Mouse (Mus musculus): ENCODE data around the gene Kcna3. TPM values are rescaled to one million over a fixed set of nuclear protein-coding genes. Genes with fewer than 3 reads are reported as not detected.

The Kcna3 gene
- polyA plus RNA-seq, 1 experiment from 2014 or later: 17.3 TPM

DNA sequence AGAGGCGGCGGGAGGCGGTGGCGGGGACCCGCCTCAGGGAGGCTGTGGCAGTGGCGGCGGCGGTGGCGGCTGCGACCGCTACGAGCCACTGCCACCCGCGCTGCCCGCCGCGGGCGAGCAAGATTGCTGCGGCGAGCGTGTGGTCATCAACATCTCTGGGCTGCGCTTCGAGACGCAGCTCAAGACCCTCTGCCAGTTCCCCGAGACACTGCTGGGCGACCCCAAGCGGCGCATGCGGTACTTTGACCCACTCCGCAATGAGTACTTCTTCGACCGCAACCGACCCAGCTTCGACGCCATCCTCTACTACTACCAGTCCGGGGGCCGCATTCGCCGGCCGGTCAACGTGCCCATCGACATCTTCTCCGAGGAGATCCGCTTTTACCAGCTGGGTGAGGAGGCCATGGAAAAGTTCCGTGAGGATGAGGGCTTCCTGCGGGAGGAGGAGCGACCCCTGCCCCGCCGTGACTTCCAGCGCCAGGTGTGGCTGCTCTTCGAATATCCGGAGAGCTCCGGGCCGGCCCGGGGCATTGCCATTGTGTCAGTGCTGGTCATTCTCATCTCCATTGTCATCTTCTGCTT is 580 bp downstream of the Kcna3 start:
- H3K27ac ChIP-seq: peak overlapping the region; percentile 89
- H3K4me1 ChIP-seq: peaks cover 48% of the 10 kb centered on the region
- ATAC-seq (ENCODE audit: low FRiP score): peak; percentile 66
- no peaks in the 10 kb centered on the region for H3K36me3 ChIP-seq (replicated peaks)
- no peaks in the 10 kb centered on the region for H3K27me3 ChIP-seq
- under 1% methylated on average over 51 of the region's 55 CpGs for WGBS
- H3K4me3 ChIP-seq (replicated peaks): peak overlapping the region; percentile 84
- no peaks in the 10 kb centered on the region for H3K9me3 ChIP-seq
- H3K4me2 ChIP-seq: peak overlapping the region; percentile 79
- peak overlapping the region; percentile 88 for H3K9ac ChIP-seq

DNA sequence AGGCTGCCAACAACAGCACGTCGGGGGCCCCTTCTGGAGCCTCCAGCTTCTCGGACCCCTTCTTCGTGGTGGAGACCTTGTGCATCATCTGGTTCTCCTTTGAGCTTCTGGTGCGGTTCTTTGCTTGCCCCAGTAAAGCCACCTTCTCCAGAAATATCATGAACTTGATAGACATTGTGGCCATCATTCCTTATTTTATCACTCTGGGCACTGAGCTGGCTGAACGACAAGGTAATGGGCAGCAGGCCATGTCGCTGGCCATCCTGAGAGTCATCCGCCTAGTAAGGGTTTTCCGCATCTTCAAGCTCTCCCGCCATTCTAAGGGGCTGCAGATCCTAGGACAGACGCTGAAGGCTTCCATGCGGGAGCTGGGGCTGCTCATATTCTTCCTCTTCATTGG is 1.1 kb downstream of the Kcna3 start:
- ATAC-seq (ENCODE audit: low FRiP score): no peak
- WGBS: 52% methylated on average over 12 of the region's 12 CpGs
- no peaks in the 10 kb centered on the region for H3K27me3 ChIP-seq
- H3K36me3 ChIP-seq (replicated peaks): no peaks in the 10 kb centered on the region
- H3K27ac ChIP-seq: no peak overlapping the region
- H3K9ac ChIP-seq: peak overlapping the region; percentile 88
- peak overlapping the region; percentile 84 for H3K4me3 ChIP-seq (replicated peaks)
- no peaks in the 10 kb centered on the region for H3K9me3 ChIP-seq
- peak overlapping the region; percentile 79 for H3K4me2 ChIP-seq
- H3K4me1 ChIP-seq: peaks cover 51% of the 10 kb centered on the region

DNA sequence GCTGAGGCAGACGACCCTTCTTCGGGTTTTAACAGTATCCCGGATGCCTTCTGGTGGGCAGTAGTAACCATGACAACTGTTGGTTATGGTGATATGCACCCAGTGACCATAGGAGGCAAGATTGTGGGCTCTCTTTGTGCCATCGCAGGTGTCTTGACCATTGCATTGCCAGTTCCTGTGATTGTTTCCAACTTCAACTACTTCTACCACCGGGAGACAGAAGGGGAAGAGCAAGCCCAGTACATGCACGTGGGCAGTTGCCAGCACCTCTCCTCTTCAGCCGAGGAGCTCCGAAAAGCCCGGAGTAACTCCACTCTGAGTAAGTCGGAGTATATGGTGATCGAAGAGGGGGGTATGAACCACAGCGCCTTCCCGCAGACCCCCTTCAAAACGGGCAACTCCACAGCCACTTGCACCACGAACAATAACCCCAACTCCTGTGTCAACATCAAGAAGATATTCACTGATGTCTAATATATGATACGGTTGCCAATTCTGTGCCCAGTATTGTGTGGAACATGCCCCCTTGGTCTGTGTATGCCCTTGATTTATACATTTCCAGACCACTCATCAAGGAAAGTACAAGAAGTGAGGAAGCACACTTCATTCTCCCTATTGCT is 1.7 kb downstream of the Kcna3 start:
- H3K9ac ChIP-seq: peak overlapping the region; percentile 88; the same call in 1 of the 2 replicates

DNA sequence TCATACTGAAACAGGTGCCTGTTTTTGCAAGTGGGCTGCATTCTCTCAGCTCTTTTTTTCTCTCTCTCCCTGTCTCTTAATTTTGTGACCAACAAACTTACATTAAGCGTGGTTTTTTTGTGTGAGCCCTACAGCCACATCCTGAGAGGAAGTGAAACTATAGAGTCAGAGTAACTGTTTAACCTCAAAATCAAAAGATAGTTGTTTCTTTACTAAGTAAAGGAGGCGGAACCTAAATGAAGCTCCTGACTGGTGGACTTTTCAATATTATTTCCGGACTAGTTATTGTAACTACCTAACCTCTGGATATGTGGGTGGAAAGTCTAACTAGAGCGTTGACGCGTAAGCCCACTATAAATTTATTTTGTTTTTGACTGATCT is 2.2 kb downstream of the Kcna3 start:
- 88% methylated on average over 6 of the region's 6 CpGs for WGBS
- H3K27ac ChIP-seq: no peak overlapping the region
- H3K4me1 ChIP-seq: peaks cover 51% of the 10 kb centered on the region
- no peak for ATAC-seq (ENCODE audit: low FRiP score)
- no peak overlapping the region for H3K9ac ChIP-seq
- H3K9me3 ChIP-seq: no peaks in the 10 kb centered on the region
- peak overlapping the region; percentile 79 for H3K4me2 ChIP-seq
- H3K36me3 ChIP-seq (replicated peaks): no peaks in the 10 kb centered on the region
- no peaks in the 10 kb centered on the region for H3K27me3 ChIP-seq
- peak overlapping the region; percentile 84 for H3K4me3 ChIP-seq (replicated peaks)

More for the DNA sequence above, 1.7 kb downstream of the Kcna3 start:
- no peaks in the 10 kb centered on the region for H3K9me3 ChIP-seq
- peak overlapping the region; percentile 84 for H3K4me3 ChIP-seq (replicated peaks)
- H3K27ac ChIP-seq: no peak overlapping the region
- H3K4me1 ChIP-seq: peaks cover 51% of the 10 kb centered on the region
- no peaks in the 10 kb centered on the region for H3K27me3 ChIP-seq
- H3K36me3 ChIP-seq (replicated peaks): no peaks in the 10 kb centered on the region
- 84% methylated on average over 16 of the region's 16 CpGs for WGBS
- H3K4me2 ChIP-seq: peak overlapping the region; percentile 79
- ATAC-seq (ENCODE audit: low FRiP score): no peak

DNA sequence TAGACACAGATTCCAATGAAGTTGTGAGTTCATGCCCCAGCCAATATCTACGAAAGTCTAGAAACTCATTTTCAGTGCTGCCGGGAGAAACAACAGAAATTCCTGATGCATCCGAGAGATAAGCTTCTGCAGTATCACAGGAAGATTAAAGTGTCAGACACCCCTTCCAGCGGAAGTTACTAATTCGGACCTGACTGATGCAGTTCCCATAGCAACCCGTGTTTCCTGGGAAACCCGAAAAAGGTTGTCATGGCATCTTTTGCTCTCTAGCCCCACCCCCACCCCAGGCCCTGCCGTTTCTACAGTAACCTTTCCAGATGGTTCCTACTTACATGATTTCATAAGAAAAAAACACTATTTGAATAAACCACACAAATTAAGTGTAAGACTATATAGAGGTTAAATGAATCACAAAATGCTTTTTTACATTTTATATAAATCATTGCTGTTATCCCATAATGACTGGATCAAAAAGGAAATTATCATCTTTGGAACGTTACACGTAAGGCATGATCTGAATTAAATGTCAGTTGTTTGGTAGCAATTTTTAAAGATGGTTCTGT is 2.8 kb downstream of the Kcna3 start:
- H3K36me3 ChIP-seq (replicated peaks): peaks cover under 1% of the 10 kb centered on the region; the same call in 1 of the 2 replicates
- no peaks in the 10 kb centered on the region for H3K9me3 ChIP-seq
- H3K4me1 ChIP-seq: peaks cover 49% of the 10 kb centered on the region
- H3K9ac ChIP-seq: no peak overlapping the region
- 35% methylated on average over 10 of the region's 10 CpGs for WGBS
- H3K4me2 ChIP-seq: peak overlapping the region; percentile 79
- peak overlapping the region; percentile 84 for H3K4me3 ChIP-seq (replicated peaks)
- no peaks in the 10 kb centered on the region for H3K27me3 ChIP-seq
- no peak overlapping the region for H3K27ac ChIP-seq
- 0 out of 2 replicates have a peak, but pooled peaks have one; percentile 21 for ATAC-seq (ENCODE audit: low FRiP score)

DNA sequence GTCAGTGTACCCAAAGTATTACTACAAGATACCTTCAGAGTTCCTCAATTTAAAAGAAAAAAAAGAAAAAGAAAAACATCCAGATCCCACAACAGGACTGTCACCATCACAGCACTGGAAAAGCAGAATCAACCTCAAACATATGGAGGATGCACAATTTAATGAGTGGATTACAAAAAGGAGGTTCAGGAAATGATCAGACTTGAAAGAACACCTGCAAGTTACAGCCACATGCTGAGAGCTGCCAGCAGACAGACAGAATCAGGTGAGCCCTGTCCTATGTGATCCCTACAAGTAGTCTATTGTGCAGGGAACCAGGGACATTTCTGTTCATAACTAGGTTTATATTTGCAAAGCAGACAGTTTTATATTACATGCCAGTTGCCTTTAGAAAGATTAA is 3.3 kb downstream of the Kcna3 start:
- Histone ChIP-seq H3K9ac (peak overlapping the region; percentile 27; the same call in 1 of the 2 replicates), H3K36me3 (replicated peaks) (peaks cover 7% of the 10 kb centered on the region; the same call in 1 of the 2 replicates), H3K9me3 (no peaks in the 10 kb centered on the region), H3K4me1 (peaks cover 44% of the 10 kb centered on the region), H3K4me2 (peak overlapping the region; percentile 79), H3K27me3 (no peaks in the 10 kb centered on the region), H3K4me3 (replicated peaks) (peak overlapping the region; percentile 35), H3K27ac (no peak overlapping the region)
- ATAC-seq (ENCODE audit: low FRiP score): no peak

DNA sequence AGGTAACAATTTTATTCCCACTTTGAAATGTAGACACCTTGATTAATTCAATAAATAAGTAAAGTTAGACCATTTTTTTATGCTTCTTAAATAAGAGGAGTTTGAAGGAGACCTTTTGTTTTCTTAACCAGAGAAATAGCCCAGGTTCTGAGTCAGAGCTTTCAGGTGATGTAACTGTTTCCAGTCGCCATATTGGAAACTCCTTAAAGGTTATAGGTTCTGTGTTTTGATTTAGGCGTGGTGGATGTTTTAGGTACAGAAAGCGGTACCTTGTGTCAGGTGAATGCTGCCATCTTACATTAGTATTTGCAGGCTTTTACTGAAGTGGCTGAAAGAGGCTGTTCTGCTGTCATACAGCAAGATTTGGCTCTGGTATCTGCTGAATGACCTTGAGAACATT is 4.4 kb downstream of the Kcna3 start:
- peaks cover 8% of the 10 kb centered on the region; the same call in 1 of the 2 replicates for H3K36me3 ChIP-seq (replicated peaks)
- H3K4me3 ChIP-seq (replicated peaks): peak overlapping the region; percentile 31
- H3K4me2 ChIP-seq: peak overlapping the region; percentile 79
- peaks cover 37% of the 10 kb centered on the region for H3K4me1 ChIP-seq
- 81% methylated on average over 3 of the region's 3 CpGs for WGBS
- no peak overlapping the region for H3K27ac ChIP-seq
- H3K9me3 ChIP-seq: no peaks in the 10 kb centered on the region
- no peak overlapping the region for H3K9ac ChIP-seq
- H3K27me3 ChIP-seq: no peaks in the 10 kb centered on the region
- no peak for ATAC-seq (ENCODE audit: low FRiP score)

DNA sequence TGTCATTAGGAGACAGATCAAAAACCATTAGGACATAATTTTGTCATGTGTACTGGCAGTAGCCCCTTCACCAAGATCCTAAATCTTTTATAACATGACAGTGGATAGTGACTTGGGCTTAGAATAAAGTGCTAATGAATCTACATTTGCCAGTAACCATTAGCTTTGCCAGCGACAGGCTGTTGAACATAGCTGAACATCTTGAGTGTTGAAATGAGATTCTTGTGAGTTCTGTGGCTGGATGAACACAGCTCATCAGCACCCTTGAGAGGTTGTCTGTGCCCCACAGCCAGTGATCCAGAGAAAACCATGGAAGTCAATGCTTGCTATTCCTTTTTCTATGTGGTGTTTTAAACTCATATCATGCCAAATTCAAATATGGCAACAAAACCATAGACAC is 5.7 kb downstream of the Kcna3 start:
- Histone ChIP-seq H3K4me1 (peaks cover 34% of the 10 kb centered on the region), H3K4me3 (replicated peaks) (peak overlapping the region; percentile 24), H3K36me3 (replicated peaks) (peaks cover 8% of the 10 kb centered on the region; the same call in 1 of the 2 replicates), H3K27ac (no peak overlapping the region), H3K9me3 (no peaks in the 10 kb centered on the region), H3K4me2 (peak overlapping the region; percentile 46), H3K9ac (no peak overlapping the region), H3K27me3 (no peaks in the 10 kb centered on the region)
- ATAC-seq (ENCODE audit: low FRiP score): no peak
- 76% methylated on average over 1 of the region's 1 CpGs for WGBS

DNA sequence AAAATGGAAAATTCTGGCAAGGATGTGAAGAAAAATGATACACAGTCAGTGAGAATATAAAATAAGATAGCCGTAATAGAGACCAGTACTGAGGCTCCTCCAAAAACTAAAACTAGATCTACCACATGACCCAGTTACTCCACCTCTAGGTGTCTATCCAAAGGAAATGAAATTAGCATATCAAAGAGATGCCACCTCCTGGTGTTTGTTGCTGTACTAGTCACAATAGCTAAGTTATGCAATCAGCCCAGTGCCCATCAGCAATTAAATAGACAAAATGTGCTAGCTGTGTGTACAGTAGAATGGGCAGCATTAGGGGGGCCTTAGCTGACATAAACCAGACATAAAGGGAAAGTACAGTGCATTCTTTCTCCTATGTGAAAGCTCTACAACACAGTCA is 25.5 kb downstream of the Kcna3 start:
- no peak for ATAC-seq (ENCODE audit: low FRiP score)
- H3K27ac ChIP-seq: no peak overlapping the region
- H3K4me3 ChIP-seq (replicated peaks): no peak overlapping the region
- H3K9ac ChIP-seq: no peak overlapping the region
- H3K27me3 ChIP-seq: no peaks in the 10 kb centered on the region
- no peaks in the 10 kb centered on the region for H3K9me3 ChIP-seq
- 89% methylated on average over 1 of the region's 1 CpGs for WGBS
- H3K36me3 ChIP-seq (replicated peaks): no peaks in the 10 kb centered on the region
- H3K4me2 ChIP-seq: no peak overlapping the region
- peaks cover 3% of the 10 kb centered on the region; the same call in 1 of the 2 replicates for H3K4me1 ChIP-seq

DNA sequence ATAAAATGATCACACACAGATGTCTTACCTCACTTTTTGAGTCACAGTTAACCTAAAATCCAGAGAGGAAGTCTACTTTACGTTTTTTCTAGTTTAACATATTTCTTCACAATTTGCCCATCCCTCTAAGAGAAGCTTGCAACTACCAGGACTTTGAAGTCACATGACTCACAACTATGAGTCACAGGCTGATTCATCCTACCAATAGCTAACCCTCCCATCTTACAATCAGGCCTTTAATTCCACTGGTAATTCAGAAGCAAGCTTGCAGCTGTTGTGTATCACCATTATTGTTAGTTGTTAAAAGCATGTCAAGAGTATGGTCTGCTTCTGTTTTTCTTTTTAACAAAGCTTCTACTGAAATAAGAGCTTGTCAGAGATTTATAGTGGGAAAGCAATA is 26.8 kb downstream of the Kcna3 start:
- no peak overlapping the region for H3K4me2 ChIP-seq
- H3K27me3 ChIP-seq: no peaks in the 10 kb centered on the region
- no peaks in the 10 kb centered on the region for H3K9me3 ChIP-seq
- H3K36me3 ChIP-seq (replicated peaks): no peaks in the 10 kb centered on the region
- H3K4me1 ChIP-seq: peaks cover 9% of the 10 kb centered on the region; the same call in 1 of the 2 replicates
- 68% methylated on average over 1 of the region's 1 CpGs for WGBS
- H3K9ac ChIP-seq: no peak overlapping the region
- no peak for ATAC-seq (ENCODE audit: low FRiP score)
- no peak overlapping the region for H3K27ac ChIP-seq
- H3K4me3 ChIP-seq (replicated peaks): no peak overlapping the region

DNA sequence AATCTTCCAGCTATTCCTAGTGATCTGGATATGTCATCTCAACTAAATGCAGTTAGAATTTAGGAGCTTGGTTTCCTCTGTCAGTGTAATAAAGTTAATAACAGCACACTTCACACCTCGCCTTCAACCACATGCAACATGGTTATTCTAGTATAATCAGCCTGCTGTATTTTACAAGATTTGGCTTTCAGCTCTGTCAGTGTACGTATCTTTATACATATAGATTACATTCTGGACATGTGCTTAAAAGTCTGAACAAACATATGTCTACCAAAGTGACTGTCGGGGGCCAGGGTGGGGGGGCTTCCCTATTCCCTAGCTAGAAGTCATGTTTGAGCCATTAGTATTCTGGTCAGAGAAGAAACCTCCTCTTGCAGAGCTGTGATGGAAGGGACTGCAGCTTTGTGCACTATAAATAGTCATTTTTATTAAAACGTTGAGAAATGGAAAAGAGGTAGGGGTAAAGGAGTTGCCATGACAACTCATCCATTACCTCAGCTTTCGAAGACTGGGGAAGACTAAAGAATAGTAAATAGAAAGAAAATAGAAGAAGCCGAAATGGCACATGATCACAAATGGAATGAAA is 29.6 kb downstream of the Kcna3 start:
- peaks cover 9% of the 10 kb centered on the region; the same call in 1 of the 2 replicates for H3K4me1 ChIP-seq
- H3K27ac ChIP-seq: peak overlapping the region; percentile 20; the same call in 1 of the 2 replicates
- H3K36me3 ChIP-seq (replicated peaks): no peaks in the 10 kb centered on the region
- no peak overlapping the region for H3K9ac ChIP-seq
- WGBS: 48% methylated on average over 6 of the region's 6 CpGs
- no peak overlapping the region for H3K4me2 ChIP-seq
- ATAC-seq (ENCODE audit: low FRiP score): peak; percentile 76
- no peaks in the 10 kb centered on the region for H3K9me3 ChIP-seq
- no peaks in the 10 kb centered on the region for H3K27me3 ChIP-seq
- no peak overlapping the region for H3K4me3 ChIP-seq (replicated peaks)

DNA sequence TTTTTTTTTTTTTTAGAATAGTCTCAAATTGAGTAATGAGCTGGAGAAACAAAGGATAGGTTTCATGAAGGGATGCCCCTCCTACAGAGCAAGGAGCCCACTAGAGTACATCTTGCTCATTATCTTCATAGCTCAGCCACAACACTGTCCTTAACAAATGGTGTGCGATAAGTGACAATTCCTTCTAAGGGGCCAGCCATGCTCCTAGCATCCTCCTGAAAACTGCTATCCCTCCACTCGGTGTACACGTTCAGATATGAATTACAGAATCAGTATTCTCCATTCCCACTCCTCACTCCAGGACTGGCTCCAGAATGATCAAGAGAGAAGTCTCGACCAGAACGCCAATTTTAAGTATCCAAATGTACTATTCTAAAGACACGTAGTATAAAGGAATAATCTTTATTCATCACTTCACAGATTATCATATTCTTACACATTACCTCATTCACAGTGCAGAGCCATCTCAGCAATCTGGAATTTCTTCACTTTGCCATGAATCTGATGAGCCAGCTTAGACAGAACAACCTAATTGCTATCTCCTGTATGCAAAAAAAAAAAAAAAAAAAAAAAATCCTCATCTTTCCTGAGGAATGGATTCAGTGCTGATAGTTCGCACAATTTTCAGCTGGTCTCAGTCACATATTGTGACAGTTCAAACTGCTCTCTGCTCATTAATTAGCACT is 30.3 kb downstream of the Kcna3 start:
- H3K4me1 ChIP-seq: peaks cover 9% of the 10 kb centered on the region; the same call in 1 of the 2 replicates
- H3K36me3 ChIP-seq (replicated peaks): no peaks in the 10 kb centered on the region
- ATAC-seq (ENCODE audit: low FRiP score): peak; percentile 67; the same call in 1 of the 2 replicates
- H3K9me3 ChIP-seq: no peaks in the 10 kb centered on the region
- H3K4me3 ChIP-seq (replicated peaks): no peak overlapping the region
- H3K27ac ChIP-seq: peak overlapping the region; percentile 75
- H3K27me3 ChIP-seq: no peaks in the 10 kb centered on the region
- 61% methylated on average over 7 of the region's 7 CpGs for WGBS
- H3K9ac ChIP-seq: no peak overlapping the region
- H3K4me2 ChIP-seq: no peak overlapping the region
